Mouse (Mus musculus) neural tube, embryonic 14.5 days (tissue): ENCODE data around the gene Map3k4. TPM values are rescaled to one million over a fixed set of nuclear protein-coding genes. Genes with fewer than 3 reads are reported as not detected.
"Not testable (repeated sequence)": the region's sequence is repeated elsewhere in the genome, so short reads cannot be mapped to it uniquely, and the experiment has no call there.

Experiments
- ATAC-seq: fragments of 200-750 bp; cut with Nextera tagmentation; 2 replicates; pipeline ENCODE4 v1.8.0; 2017; ENCODE audit warnings: low read depth, mild to moderate bottlenecking, moderate TSS enrichment, moderate library complexity
- H3K27ac ChIP-seq: fragments of 300-500 bp; sonication (generic); 2 replicates; pipeline ENCODE4 v1.5.1; 2014; ENCODE audit warnings: low read depth, mild to moderate bottlenecking, control low read depth, low read length, moderate library complexity, mixed read lengths
- H3K27me3 ChIP-seq: fragments of 300-500 bp; sonication (generic); 2 replicates; pipeline ENCODE4 v1.6.1; 2014; ENCODE audit warnings: low read length; ENCODE audit not compliant: control insufficient read depth, insufficient read depth
- H3K36me3 ChIP-seq: fragments of 300-500 bp; sonication (generic); 2 replicates; pipeline ENCODE4 v1.6.1; 2014; ENCODE audit warnings: low read length, mixed read lengths; ENCODE audit not compliant: control insufficient read depth, insufficient read depth
- H3K4me1 ChIP-seq: fragments of 300-500 bp; sonication (generic); 2 replicates; pipeline ENCODE4 v1.6.1; 2014; ENCODE audit warnings: low read length; ENCODE audit not compliant: control insufficient read depth, insufficient read depth
- H3K4me2 ChIP-seq: fragments of 300-500 bp; sonication (generic); 2 replicates; pipeline ENCODE4 v1.6.1; 2014; ENCODE audit warnings: mild to moderate bottlenecking, low read depth, low read length, control low read depth
- H3K4me3 ChIP-seq: fragments of 300-500 bp; sonication (generic); 2 replicates; pipeline ENCODE4 v1.5.1; 2014; ENCODE audit warnings: low read depth, low read length, control low read depth, mixed read lengths
- H3K9ac ChIP-seq: fragments of 300-500 bp; sonication (generic); replicated peaks from 2 replicates; pipeline ENCODE4 v1.6.1; 2014; ENCODE audit warnings: low read depth, mild to moderate bottlenecking, control low read depth, low read length, mixed read lengths
- H3K9me3 ChIP-seq: fragments of 300-500 bp; sonication (generic); 2 replicates; pipeline ENCODE4 v1.6.1; 2016; ENCODE audit warnings: low read length; ENCODE audit not compliant: control insufficient read depth
- WGBS: fragments of 180-500 bp; shearing (Covaris S2); extraction: QIAGEN DNeasy Blood & Tissue Kit; methylation state at CpG from one replicate; pipeline ENCODE4 v1.1.7; 2014; 5-methylcytosine and 5-hydroxymethylcytosine counted together
- polyA plus RNA-seq: library from polyadenylated mRNA; unstranded; fragments of >200 nt; fragmentation: Nextera tagmentation; extraction: Ambion mirVana; gene quantifications from 2 replicates; pipeline ENCODE4 v1.2.1, GENCODE M21; 2014

Map3k4 gene
- polyA plus RNA-seq, 1 experiment from 2014 or later = 39.8 TPM

DNA sequence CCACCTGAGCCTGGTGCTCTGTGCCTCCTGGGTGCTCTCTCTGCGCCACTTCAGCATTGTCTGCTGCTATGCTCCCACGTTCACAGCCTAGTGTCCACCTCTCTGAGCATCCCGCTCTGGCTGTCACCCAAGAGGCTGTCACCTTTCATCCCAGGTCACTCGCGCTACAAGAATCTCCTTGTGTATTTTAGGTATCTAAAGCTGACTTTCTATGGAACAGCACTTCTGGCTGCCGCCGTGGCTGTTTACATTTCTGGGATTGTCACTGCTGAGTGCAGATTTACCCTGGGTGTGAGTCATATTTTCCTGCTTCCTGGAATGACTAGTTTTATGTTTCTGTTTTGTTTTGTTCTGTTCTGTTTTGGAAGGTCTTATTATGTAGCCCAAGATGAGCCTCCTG, 21.3 kb downstream of the Map3k4 start:
- no peaks in the 10 kb centered on the region for H3K36me3 ChIP-seq
- H3K27ac ChIP-seq = no peak overlapping the region
- H3K9me3 ChIP-seq = no peaks in the 10 kb centered on the region
- no peak overlapping the region for H3K9ac ChIP-seq
- 80% methylated on average over 7 of the region's 7 CpGs for WGBS
- H3K27me3 ChIP-seq = no peaks in the 10 kb centered on the region
- no peak for ATAC-seq
- H3K4me2 ChIP-seq = no peak overlapping the region
- H3K4me1 ChIP-seq = peaks cover 19% of the 10 kb centered on the region; the same call in 1 of the 2 replicates
- H3K4me3 ChIP-seq = no peak overlapping the region

DNA sequence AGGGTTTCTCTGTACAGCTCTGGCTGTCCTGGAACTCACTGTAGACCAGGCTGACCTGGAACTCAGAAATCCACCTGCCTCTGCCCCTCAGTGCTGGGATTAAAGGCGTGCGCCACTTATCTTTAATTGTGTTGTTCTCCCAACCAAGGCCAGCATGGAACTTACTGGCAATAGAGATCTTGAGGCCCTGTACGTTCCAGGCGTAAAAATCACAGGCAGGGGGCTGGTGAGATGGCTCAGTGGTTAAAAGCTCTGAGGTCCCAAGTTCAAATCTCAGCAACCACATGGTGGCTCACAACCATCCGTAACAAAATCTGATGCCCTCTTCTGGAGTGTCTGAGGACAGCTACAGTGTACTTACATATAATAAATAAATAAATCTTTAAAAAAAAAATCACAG, 22.7 kb downstream of the Map3k4 start:
- peaks cover 24% of the 10 kb centered on the region for H3K4me1 ChIP-seq
- not testable (repeated sequence) for H3K36me3 ChIP-seq, H3K27me3 ChIP-seq, H3K27ac ChIP-seq, H3K4me3 ChIP-seq, ATAC-seq, H3K4me2 ChIP-seq, H3K9me3 ChIP-seq, H3K9ac ChIP-seq
- WGBS = 88% methylated on average over 5 of the region's 5 CpGs

DNA sequence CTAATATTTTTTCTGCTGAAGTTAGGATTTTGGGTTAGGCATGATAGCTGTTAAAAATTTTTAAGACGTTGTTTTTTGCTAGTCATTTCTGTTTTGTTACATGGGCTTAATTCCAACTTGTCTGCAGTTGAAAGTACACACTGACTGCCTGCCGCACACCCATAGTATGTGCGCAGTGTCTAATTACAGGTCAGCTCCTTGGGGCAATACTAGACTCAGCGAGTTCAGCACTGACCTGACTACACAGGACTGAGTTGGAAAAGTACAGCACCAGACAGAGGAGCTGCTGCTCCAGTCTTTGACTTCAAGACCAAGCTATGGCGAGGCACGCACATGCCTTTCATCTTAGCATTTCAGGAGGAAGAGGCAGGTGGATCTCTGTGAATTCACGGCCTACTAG, 24.2 kb downstream of the Map3k4 start:
- H3K27me3 ChIP-seq = no peaks in the 10 kb centered on the region
- no peak overlapping the region for H3K27ac ChIP-seq
- 87% methylated on average over 7 of the region's 7 CpGs for WGBS
- H3K4me3 ChIP-seq = no peak overlapping the region
- no peak overlapping the region for H3K4me2 ChIP-seq
- H3K9ac ChIP-seq = no peak overlapping the region
- H3K9me3 ChIP-seq = no peaks in the 10 kb centered on the region
- H3K4me1 ChIP-seq = peaks cover 26% of the 10 kb centered on the region
- no peaks in the 10 kb centered on the region for H3K36me3 ChIP-seq
- no peak for ATAC-seq

DNA sequence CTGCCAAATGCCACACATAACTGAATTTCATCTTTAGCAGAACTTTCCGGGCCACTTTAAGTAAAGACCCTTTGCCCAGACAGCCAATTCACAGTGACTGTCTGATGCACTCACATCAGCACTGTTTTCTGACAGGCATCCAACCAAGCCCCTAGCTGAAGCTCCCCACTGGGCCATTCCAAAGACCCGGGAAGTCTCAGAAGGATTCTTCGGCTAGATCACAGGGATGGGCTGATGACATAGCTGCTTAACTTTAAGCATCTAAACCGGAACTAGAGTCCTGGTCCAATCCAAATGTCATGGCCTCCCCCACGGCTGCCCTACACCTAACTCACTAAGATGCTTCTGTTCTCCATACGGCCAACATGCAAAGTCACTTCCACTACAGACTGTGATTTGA, 25.0 kb downstream of the Map3k4 start:
- H3K4me3 ChIP-seq = no peak overlapping the region
- H3K4me2 ChIP-seq = no peak overlapping the region
- no peak overlapping the region for H3K27ac ChIP-seq
- no peak overlapping the region for H3K9ac ChIP-seq
- no peaks in the 10 kb centered on the region for H3K9me3 ChIP-seq
- H3K36me3 ChIP-seq = no peaks in the 10 kb centered on the region
- peaks cover 26% of the 10 kb centered on the region for H3K4me1 ChIP-seq
- no peaks in the 10 kb centered on the region for H3K27me3 ChIP-seq
- 54% methylated on average over 6 of the region's 6 CpGs for WGBS
- ATAC-seq = 0 out of 2 replicates have a peak, but pooled peaks have one; percentile 13

DNA sequence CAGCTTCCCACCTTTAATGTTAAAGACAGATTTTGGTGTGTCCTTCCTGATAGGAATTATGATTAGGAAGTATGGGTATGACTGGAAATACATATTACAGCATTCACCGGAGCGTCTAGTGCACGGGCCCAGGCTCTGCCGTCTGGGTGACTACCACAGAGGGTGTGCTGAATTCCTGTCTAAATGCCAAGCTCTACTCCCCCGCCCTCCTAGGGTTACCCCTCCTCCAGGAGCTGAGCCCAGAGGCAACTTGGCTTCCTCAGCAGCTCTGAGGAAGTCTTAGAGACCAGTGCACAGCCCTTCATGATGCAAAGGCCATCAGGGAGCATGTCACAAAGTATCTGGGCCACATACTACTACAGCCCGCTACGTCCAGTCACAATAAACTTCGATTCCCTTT, 25.7 kb downstream of the Map3k4 start:
- peaks cover 26% of the 10 kb centered on the region for H3K4me1 ChIP-seq
- ATAC-seq = no peak
- no peak overlapping the region for H3K4me2 ChIP-seq
- H3K36me3 ChIP-seq = no peaks in the 10 kb centered on the region
- no peak overlapping the region for H3K9ac ChIP-seq
- H3K27me3 ChIP-seq = no peaks in the 10 kb centered on the region
- no peaks in the 10 kb centered on the region for H3K9me3 ChIP-seq
- no peak overlapping the region for H3K27ac ChIP-seq
- no peak overlapping the region for H3K4me3 ChIP-seq
- 80% methylated on average over 8 of the region's 8 CpGs for WGBS

DNA sequence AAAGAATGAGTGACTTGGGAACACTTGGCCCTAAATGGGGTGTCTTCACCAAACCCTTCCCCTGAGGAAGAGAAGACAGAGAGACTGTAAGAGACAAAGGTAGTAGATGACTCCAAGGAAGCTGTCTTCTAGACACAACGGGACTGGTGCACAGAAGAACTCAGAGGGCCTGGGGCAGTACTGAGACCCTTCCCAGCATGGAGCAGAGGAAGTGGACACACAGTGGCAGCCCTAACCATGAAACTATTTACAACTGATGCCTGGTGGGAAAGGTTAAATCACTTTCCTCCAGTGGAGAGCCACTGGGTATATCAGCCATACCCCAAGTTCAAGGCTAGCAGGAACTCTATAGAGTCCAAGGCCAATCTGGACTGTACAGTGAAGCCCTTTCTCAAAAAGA, 26.2 kb downstream of the Map3k4 start:
- no peak overlapping the region for H3K27ac ChIP-seq
- no peak overlapping the region for H3K4me3 ChIP-seq
- H3K27me3 ChIP-seq = no peaks in the 10 kb centered on the region
- ATAC-seq = no peak
- no peak overlapping the region for H3K4me2 ChIP-seq
- peaks cover 26% of the 10 kb centered on the region for H3K4me1 ChIP-seq
- H3K36me3 ChIP-seq = no peaks in the 10 kb centered on the region
- whole genome bisulfite sequencing = 82% methylated on average over 1 of the region's 1 CpGs
- H3K9me3 ChIP-seq = no peaks in the 10 kb centered on the region
- H3K9ac ChIP-seq = no peak overlapping the region

DNA sequence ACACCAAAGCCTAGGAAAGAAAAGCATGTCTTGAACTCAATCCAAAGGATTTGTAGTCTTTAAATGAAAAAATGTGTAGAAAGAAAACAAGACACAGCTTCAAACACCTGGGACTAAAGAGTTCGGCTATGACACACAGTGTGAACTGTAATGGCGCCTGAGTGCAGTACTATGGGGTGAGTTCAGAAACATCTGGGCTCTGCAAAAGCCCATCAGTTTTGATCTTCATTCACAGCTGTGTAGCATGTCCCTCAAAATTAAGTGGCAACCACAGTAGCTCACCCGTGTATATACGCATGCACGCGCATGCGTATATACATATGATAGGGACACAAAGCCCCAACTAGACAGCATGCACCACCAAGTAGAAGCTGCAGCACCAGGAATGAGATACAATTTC, 27.4 kb downstream of the Map3k4 start:
- 86% methylated on average over 7 of the region's 7 CpGs for WGBS
- H3K4me2 ChIP-seq = no peak overlapping the region
- peaks cover 26% of the 10 kb centered on the region for H3K4me1 ChIP-seq
- H3K27me3 ChIP-seq = no peaks in the 10 kb centered on the region
- H3K27ac ChIP-seq = no peak overlapping the region
- H3K9me3 ChIP-seq = no peaks in the 10 kb centered on the region
- no peak overlapping the region for H3K9ac ChIP-seq
- no peak overlapping the region for H3K4me3 ChIP-seq
- no peaks in the 10 kb centered on the region for H3K36me3 ChIP-seq
- ATAC-seq = no peak

DNA sequence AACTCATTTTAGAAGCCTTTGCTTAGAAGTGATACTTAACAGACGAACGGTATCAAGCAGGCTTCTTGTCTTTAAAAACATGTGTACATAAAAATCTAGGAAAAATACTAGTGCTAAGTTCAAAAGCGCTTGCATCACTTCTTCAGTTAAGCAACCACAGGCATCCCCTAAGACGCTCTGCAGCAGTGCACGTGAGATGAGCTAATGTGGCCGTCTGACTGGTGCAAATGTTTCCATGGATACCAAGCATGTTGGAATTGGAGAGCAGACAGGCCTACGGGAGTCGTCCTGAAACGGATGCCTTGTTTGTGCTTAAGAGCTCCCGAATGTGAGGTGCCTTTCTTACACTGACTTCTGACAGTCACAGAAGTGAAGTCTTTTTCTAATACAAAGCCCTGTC, 27.9 kb downstream of the Map3k4 start:
- Histone ChIP-seq H3K9ac (no peak overlapping the region), H3K27me3 (no peaks in the 10 kb centered on the region), H3K36me3 (no peaks in the 10 kb centered on the region), H3K4me1 (peaks cover 26% of the 10 kb centered on the region), H3K9me3 (no peaks in the 10 kb centered on the region), H3K27ac (no peak overlapping the region), H3K4me2 (no peak overlapping the region), H3K4me3 (no peak overlapping the region)
- peak; percentile 94 for ATAC-seq
- WGBS = 30% methylated on average over 10 of the region's 10 CpGs

DNA sequence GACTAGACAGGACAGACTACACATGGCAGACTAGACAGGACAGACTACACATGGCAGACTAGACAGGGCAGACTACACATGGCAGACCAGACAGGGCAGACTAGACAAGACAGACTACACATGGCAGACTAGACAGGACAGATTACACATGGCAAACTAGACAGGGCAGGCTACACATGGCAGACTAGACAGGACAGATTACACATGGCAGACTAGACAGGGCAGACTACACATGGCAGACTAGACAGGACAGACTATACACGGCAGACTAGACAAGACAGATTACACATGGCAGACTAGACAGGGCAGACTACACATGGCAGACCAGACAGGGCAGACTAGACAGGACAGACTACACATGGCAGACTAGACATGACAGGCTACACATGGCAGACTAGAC, 28.8 kb downstream of the Map3k4 start:
- not testable (repeated sequence) for H3K27ac ChIP-seq, H3K9me3 ChIP-seq, H3K9ac ChIP-seq, H3K27me3 ChIP-seq, H3K36me3 ChIP-seq, ATAC-seq, H3K4me2 ChIP-seq, H3K4me3 ChIP-seq
- H3K4me1 ChIP-seq = peaks cover 26% of the 10 kb centered on the region
- WGBS = 90% methylated on average over 1 of the region's 1 CpGs

DNA sequence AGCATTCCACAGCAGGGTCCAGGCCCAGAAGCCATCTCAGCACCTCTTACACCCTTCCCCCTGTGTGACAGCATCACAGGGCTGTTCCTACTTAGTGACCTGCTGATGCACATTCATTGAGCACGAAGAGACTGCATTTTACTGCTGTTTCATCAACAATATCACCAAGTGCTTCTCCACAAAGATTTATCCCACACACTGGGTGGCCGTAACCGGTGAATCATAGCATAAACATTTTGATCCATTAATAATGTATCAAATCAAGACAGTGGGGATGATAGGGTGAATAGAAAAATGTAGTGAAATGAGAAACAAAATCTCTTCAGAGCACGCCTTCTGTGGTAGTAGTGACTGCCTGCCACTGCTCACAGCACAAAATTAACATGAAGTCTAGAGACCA, 29.7 kb downstream of the Map3k4 start:
- no peaks in the 10 kb centered on the region for H3K27me3 ChIP-seq
- peaks cover 25% of the 10 kb centered on the region for H3K4me1 ChIP-seq
- H3K9ac ChIP-seq = no peak overlapping the region
- no peak overlapping the region for H3K4me2 ChIP-seq
- no peak for ATAC-seq
- 87% methylated on average over 4 of the region's 4 CpGs for WGBS
- no peaks in the 10 kb centered on the region for H3K9me3 ChIP-seq
- no peak overlapping the region for H3K4me3 ChIP-seq
- H3K36me3 ChIP-seq = no peaks in the 10 kb centered on the region
- H3K27ac ChIP-seq = no peak overlapping the region
